Mouse (Mus musculus) limb, embryonic 12.5 days (tissue): ENCODE data around the gene Trpc4ap. TPM values are rescaled to one million over a fixed set of nuclear protein-coding genes. Genes with fewer than 3 reads are reported as not detected.

Experiments used
- ATAC-seq: fragments of 200-750 bp; cut with Nextera tagmentation; 2 replicates; pipeline ENCODE4 v1.8.0; 2017; ENCODE audit warnings: low read depth, moderate TSS enrichment; ENCODE audit not compliant: insufficient number of reproducible peaks, insufficient read depth, low FRiP score, low TSS enrichment
- H3K27ac ChIP-seq: fragments of 300-500 bp; sonication (generic); 2 replicates; pipeline ENCODE4 v1.5.1; 2016; ENCODE audit warnings: mild to moderate bottlenecking, moderate library complexity
- H3K27me3 ChIP-seq: fragments of 300-500 bp; sonication (generic); 2 replicates; pipeline ENCODE4 v1.6.1; 2016; ENCODE audit warnings: mild to moderate bottlenecking, moderate library complexity
- H3K36me3 ChIP-seq: fragments of 300-500 bp; sonication (generic); 2 replicates; pipeline ENCODE4 v1.6.1; 2016; ENCODE audit warnings: mild to moderate bottlenecking, moderate library complexity
- H3K4me1 ChIP-seq: fragments of 300-500 bp; sonication (generic); replicated peaks from 2 replicates; pipeline ENCODE4 v1.6.1; 2016
- H3K4me2 ChIP-seq: fragments of 300-500 bp; sonication (generic); 2 replicates; pipeline ENCODE4 v1.6.1; 2016; ENCODE audit warnings: mild to moderate bottlenecking, moderate library complexity
- H3K4me3 ChIP-seq: fragments of 300-500 bp; sonication (generic); replicated peaks from 2 replicates; pipeline ENCODE4 v1.5.1; 2016; ENCODE audit warnings: mild to moderate bottlenecking
- H3K9ac ChIP-seq: fragments of 300-500 bp; sonication (generic); replicated peaks from 2 replicates; pipeline ENCODE4 v1.6.1; 2016; ENCODE audit warnings: mild to moderate bottlenecking, moderate library complexity
- H3K9me3 ChIP-seq: fragments of 300-500 bp; sonication (generic); 2 replicates; pipeline ENCODE4 v1.6.1; 2016; ENCODE audit warnings: mild to moderate bottlenecking, moderate library complexity
- WGBS: fragments of 180-500 bp; shearing (Covaris S2); methylation state at CpG from one replicate; pipeline ENCODE4 v1.1.7; 2016; 5-methylcytosine and 5-hydroxymethylcytosine counted together
- microRNA counts: library from miRNA; unstranded; fragments of <30 nt; microRNA quantifications from one replicate; lab custom pipeline; 2017
- microRNA-seq: library from miRNA; unstranded; fragments of <30 nt; microRNA quantifications from one replicate; pipeline ENCODE4, GENCODE M21; 2017
- polyA plus RNA-seq: library from polyadenylated mRNA; unstranded; fragments of >200 nt; fragmentation: Nextera tagmentation; extraction: Ambion mirVana; gene quantifications from 2 replicates; pipeline ENCODE4 v1.2.1, GENCODE M21; 2016

Gene Trpc4ap
- polyA plus RNA-seq, 1 experiment from 2014 or later, result 167 TPM

DNA sequence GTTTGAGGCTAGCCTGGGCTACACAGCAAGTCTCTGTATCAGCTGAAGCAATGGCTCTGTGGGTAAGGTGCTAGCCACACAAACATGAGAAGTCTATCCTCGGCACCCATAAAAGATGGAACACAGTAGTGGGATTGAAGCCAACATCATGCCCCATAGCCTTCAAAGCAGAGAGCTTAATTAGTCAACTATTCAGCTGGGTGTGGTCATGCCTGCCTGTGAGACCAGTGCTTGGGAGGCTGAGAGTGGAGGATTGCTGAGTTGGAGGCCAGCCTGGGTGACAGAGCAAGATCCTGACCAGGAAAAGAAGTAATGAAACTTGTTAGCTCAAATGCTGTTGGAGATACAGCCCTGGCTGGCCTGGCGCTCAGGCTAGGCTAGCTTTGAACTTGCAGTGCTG, 101.3 kb downstream of the Trpc4ap start:
- H3K36me3 ChIP-seq, result no peaks in the 10 kb centered on the region
- H3K4me2 ChIP-seq, result 0 out of 2 replicates have a peak overlapping the region, but pooled peaks have one; percentile 69
- no peak overlapping the region for H3K9ac ChIP-seq
- ATAC-seq, result no peak
- no peaks in the 10 kb centered on the region for H3K9me3 ChIP-seq
- no peak overlapping the region for H3K27ac ChIP-seq
- H3K27me3 ChIP-seq, result 0 out of 2 replicates have a peak, but pooled peaks cover 6% of the 10 kb centered on the region
- peaks cover 7% of the 10 kb centered on the region; the same call in 1 of the 2 replicates for H3K4me1 ChIP-seq
- 93% methylated on average over 2 of the region's 2 CpGs for WGBS
- no peak overlapping the region for H3K4me3 ChIP-seq

DNA sequence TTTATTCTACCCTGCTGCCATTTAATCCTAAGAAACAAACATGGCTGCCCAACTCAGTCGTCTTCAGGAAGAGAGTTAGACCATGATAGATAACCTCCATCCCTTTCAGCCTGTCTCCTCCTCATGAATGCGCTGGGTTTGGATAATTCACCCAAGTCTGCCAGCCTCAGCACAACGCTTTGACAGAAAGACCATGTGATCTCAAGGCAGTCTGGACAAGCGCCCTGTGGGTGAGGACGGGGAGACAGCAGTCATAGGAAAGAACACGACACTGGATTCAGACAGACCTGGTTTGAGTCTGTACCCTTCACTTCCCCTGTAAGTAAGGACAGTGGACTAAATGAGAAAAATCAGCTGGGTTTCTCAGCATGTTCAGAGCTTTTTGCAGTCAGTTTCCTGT, 102.7 kb downstream of the Trpc4ap start:
- H3K36me3 ChIP-seq, result no peaks in the 10 kb centered on the region
- no peaks in the 10 kb centered on the region for H3K27me3 ChIP-seq
- no peak overlapping the region for H3K27ac ChIP-seq
- no peak overlapping the region for H3K4me2 ChIP-seq
- ATAC-seq, result no peak
- no peaks in the 10 kb centered on the region for H3K9me3 ChIP-seq
- H3K4me1 ChIP-seq, result peaks cover 7% of the 10 kb centered on the region; the same call in 1 of the 2 replicates
- 83% methylated on average over 6 of the region's 6 CpGs for WGBS
- no peak overlapping the region for H3K9ac ChIP-seq
- no peak overlapping the region for H3K4me3 ChIP-seq

DNA sequence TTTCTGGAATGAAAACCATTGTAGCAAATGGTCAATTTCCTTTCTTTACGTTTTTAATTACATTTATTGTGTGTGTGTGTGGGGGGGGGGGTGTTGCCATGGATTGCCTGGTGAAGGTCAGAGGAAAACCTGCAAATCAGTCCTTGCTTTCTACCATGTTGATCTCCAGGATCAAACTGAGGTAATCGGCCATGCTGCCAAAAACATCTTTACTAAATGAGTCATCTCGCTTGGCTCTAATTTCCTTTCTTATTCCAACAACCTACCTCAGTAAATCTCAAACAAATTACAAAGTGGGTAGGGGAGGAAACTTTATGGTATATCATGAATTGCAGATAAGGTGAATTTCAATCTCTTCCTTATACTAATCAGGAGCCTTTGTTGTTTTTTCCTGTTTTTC, 104.0 kb downstream of the Trpc4ap start:
- Histone ChIP-seq H3K4me2 (no peak overlapping the region), H3K9ac (no peak overlapping the region), H3K27me3 (no peaks in the 10 kb centered on the region), H3K4me3 (no peak overlapping the region), H3K27ac (no peak overlapping the region), H3K9me3 (no peaks in the 10 kb centered on the region), H3K4me1 (peaks cover 7% of the 10 kb centered on the region; the same call in 1 of the 2 replicates), H3K36me3 (no peaks in the 10 kb centered on the region)
- ATAC-seq, result no peak
- WGBS, result 81% methylated on average over 3 of the region's 3 CpGs

DNA sequence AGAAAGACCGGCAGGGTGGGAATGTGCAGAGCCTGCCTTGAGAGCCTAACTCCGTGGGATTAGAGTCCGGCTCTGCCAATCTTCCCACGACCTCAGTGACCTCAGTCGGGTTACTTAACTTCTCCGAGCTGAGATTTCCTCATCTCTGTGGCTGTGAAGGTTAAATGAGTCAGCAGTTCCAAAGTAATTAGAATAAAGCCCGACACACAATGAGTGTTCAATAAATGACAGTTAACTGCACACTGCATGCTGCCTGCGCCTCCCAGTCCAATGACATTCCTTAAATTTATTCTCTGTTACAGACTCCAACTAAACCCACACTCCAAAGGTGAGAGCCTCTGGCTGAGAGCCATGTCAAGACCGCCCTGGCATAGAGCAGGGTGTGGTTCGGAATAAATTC, 106.7 kb downstream of the Trpc4ap start:
- 78% methylated on average over 10 of the region's 10 CpGs for WGBS
- Histone ChIP-seq H3K27me3 (no peaks in the 10 kb centered on the region), H3K9ac (no peak overlapping the region), H3K9me3 (no peaks in the 10 kb centered on the region), H3K4me1 (no peaks in the 10 kb centered on the region), H3K4me3 (no peak overlapping the region), H3K27ac (no peak overlapping the region), H3K4me2 (no peak overlapping the region), H3K36me3 (no peaks in the 10 kb centered on the region)
- no peak for ATAC-seq

DNA sequence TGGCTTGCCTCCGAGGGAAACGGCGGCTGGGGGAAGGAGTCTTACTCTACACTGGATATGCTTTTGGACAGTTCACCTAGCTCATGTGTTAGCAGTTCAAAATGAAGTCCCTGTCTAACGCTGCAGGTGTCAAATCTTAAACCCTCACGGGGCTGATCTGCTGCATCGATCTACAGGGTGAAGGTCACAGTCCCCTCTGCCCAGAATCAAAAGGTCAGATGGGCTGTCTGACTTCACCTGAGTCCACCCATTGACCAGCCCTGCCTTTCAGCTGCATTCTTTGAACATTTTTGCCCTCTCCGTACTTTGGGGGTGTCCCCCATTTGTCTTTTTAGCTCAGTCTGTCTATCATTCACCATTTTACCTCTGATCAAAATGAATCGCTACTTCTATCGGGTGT, 107.1 kb downstream of the Trpc4ap start:
- H3K4me1 ChIP-seq, result no peaks in the 10 kb centered on the region
- no peaks in the 10 kb centered on the region for H3K36me3 ChIP-seq
- no peak overlapping the region for H3K9ac ChIP-seq
- H3K27ac ChIP-seq, result no peak overlapping the region
- no peak overlapping the region for H3K4me3 ChIP-seq
- WGBS, result 86% methylated on average over 9 of the region's 9 CpGs
- no peak for ATAC-seq
- no peak overlapping the region for H3K4me2 ChIP-seq
- H3K9me3 ChIP-seq, result no peaks in the 10 kb centered on the region
- no peaks in the 10 kb centered on the region for H3K27me3 ChIP-seq

MicroRNAs encoded within 50 kb of the gene (microRNA counts, 519-probe panel; counts per million panel counts)
- not detected for microRNA mmu-miR-499 (lab: Ali Mortazavi, UCI)

Small RNAs within 50 kb of the gene (microRNA-seq; reads per million reads assigned to microRNA genes)
- gene Mir499, result 31.6 reads per million, percentile 38 among the genes with 10 or more reads in this experiment

Other genes with a start within 250 kb of the Trpc4ap start
- gene Ncoa6, start 218.5 kb downstream of the Trpc4ap start, polyA plus RNA-seq, result 24.0 and 29.1 TPM in 2 replicates
- gene Acss2, start 174.4 kb downstream of the Trpc4ap start, polyA plus RNA-seq, result 12.1 and 14.8 TPM in 2 replicates
- 5.5 and 7.8 TPM in 2 replicates for gene Ggt7, start 174.1 kb downstream of the Trpc4ap start, polyA plus RNA-seq
- 23.8 and 23.9 TPM in 2 replicates for gene Gss, start 99.6 kb downstream of the Trpc4ap start, polyA plus RNA-seq
- 1.9 and 2.1 TPM in 2 replicates for gene Myh7b, start 81.2 kb downstream of the Trpc4ap start, polyA plus RNA-seq
- gene Edem2, start 37.1 kb upstream of the Trpc4ap start, polyA plus RNA-seq, result 24.2 and 26.3 TPM in 2 replicates
- gene Gm17581, start 43.5 kb upstream of the Trpc4ap start, polyA plus RNA-seq, result not detected in 2 replicates
- 3.5 and 4.1 TPM in 2 replicates for gene Procr, start 58.7 kb upstream of the Trpc4ap start, polyA plus RNA-seq
- 0.09 and 0.10 TPM in 2 replicates for gene Mmp24, start 83.0 kb upstream of the Trpc4ap start, polyA plus RNA-seq
- gene BC029722, start 127.0 kb upstream of the Trpc4ap start, polyA plus RNA-seq, result 13.0 and 13.5 TPM in 2 replicates
- 180 and 186 TPM in 2 replicates for gene Eif6, start 134.5 kb upstream of the Trpc4ap start, polyA plus RNA-seq
- gene Fam83c, start 142.5 kb upstream of the Trpc4ap start, polyA plus RNA-seq, result 0.28 and 0.31 TPM in 2 replicates
- gene Uqcc1, start 237.9 kb upstream of the Trpc4ap start, polyA plus RNA-seq, result 64.8 and 66.9 TPM in 2 replicates
- gene Gm15557, start 248.3 kb upstream of the Trpc4ap start, polyA plus RNA-seq, result 0.40 and 0.72 TPM in 2 replicates